Mouse (Mus musculus) G1E (cell line): Measurements from ENCODE around the gene Pkd2l1. TPM values are rescaled to one million over a fixed set of nuclear protein-coding genes. Genes with fewer than 3 reads are reported as not detected.

Experiments used
- ATAC-seq: 2 replicates; pipeline ENCODE4 v1.8.0; 2016; ENCODE audit warnings: mild to moderate bottlenecking; ENCODE audit not compliant: insufficient number of reproducible peaks, poor library complexity, low FRiP score, severe bottlenecking; ENCODE audit errors: extremely low read depth
- DNase-seq: peaks from one replicate; pipeline ENCODE4 v3.0.0; 2012; ENCODE audit warnings: low spot score
- H3K27me3 ChIP-seq: 2 replicates; pipeline ENCODE4 v1.6.1; 2012; ENCODE audit warnings: mild to moderate bottlenecking, low read length, inconsistent platforms; ENCODE audit not compliant: insufficient read depth
- H3K36me3 ChIP-seq: replicated peaks from 2 replicates; pipeline ENCODE3; 2012; ENCODE audit warnings: mild to moderate bottlenecking, inconsistent platforms
- H3K4me1 ChIP-seq: 2 replicates; pipeline ENCODE4 v1.6.1; 2012; ENCODE audit warnings: low read depth, low read length, inconsistent platforms, mixed read lengths; ENCODE audit not compliant: insufficient read depth
- H3K4me3 ChIP-seq: 2 replicates; pipeline ENCODE4 v1.5.1; 2012; ENCODE audit warnings: low read depth, mild to moderate bottlenecking, inconsistent platforms, low read length, moderate library complexity, mixed read lengths
- H3K9me3 ChIP-seq: replicated peaks from 2 replicates; pipeline ENCODE4 v1.6.1; 2012; ENCODE audit warnings: inconsistent platforms
- CTCF ChIP-seq: IDR thresholded peaks from 2 replicates; pipeline ENCODE4 v1.5.1; 2012; ENCODE audit warnings: low read depth, low read length, inconsistent platforms, mixed read lengths
- GATA1 ChIP-seq: IDR thresholded peaks from 2 replicates; pipeline ENCODE4 v1.6.1; 2012; ENCODE audit warnings: borderline replicate concordance, low read length, inconsistent platforms, mixed read lengths
- GATA2 ChIP-seq: IDR thresholded peaks from 2 replicates; pipeline ENCODE4 v1.6.1; 2012; ENCODE audit warnings: low read depth, low read length, inconsistent platforms, borderline replicate concordance
- POLR2AphosphoS5 ChIP-seq: IDR thresholded peaks from 2 replicates; pipeline ENCODE4 v1.6.1; 2012; ENCODE audit warnings: low read depth, low read length, inconsistent platforms; ENCODE audit not compliant: insufficient replicate concordance
- TAL1 ChIP-seq: conservative IDR thresholded peaks from 2 replicates; pipeline ENCODE4 v1.6.1; 2012; ENCODE audit warnings: low read depth, low read length, inconsistent platforms, mixed read lengths
- polyA plus RNA-seq: library from polyadenylated mRNA; stranded (reverse); fragments of >175 nt; gene quantifications from 2 replicates; pipeline ENCODE4 v1.2.3, GENCODE M21; 2012
- total RNA-seq, 2 experiments: library from RNA; stranded (forward) in 1 of 2; stranded (reverse) in 1 of 2; fragments of 200-1000 nt in 1 of 2; fragments of >200 nt in 1 of 2; fragmentation: Nextera tagmentation in 1 of 2; gene quantifications; 2 replicates each; pipeline ENCODE4 v1.2.3; 2014 to 2017

Gene Pkd2l1
- total and polyA plus RNA-seq, 3 experiments: not detected

DNA sequence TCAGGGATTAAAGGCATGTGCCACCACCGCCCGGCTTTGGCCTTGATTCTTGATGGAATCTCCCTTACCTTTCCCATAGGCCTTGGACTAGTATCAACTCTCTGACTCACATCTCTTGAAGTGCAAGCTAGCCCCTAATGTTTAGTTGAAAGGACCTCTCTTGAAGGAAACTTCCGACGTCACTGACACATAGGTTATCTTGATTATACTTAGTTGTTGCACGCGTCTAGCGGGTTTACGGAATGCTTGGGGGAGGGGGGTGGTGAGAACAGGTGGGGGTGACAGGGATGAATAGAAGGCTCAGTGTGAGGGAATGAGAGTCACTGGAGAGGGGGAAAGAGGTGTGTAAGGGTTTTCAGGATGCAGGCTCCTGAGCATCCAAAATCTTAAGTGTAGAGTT, 45.3 kb downstream of the Pkd2l1 start:
- no peak overlapping the region for H3K4me3 ChIP-seq
- peaks cover 32% of the 10 kb centered on the region for H3K4me1 ChIP-seq
- ATAC-seq (no peak), DNase-seq (no peak)
- H3K36me3 ChIP-seq: peaks cover 22% of the 10 kb centered on the region
- no peaks in the 10 kb centered on the region for H3K9me3 ChIP-seq
- no peak for TF ChIP-seq GATA2
- TF ChIP-seq GATA1: no peak
- TF ChIP-seq POLR2AphosphoS5: no peak
- TF ChIP-seq TAL1: no peak
- TF ChIP-seq CTCF: no peak
- peaks cover 18% of the 10 kb centered on the region for H3K27me3 ChIP-seq

DNA sequence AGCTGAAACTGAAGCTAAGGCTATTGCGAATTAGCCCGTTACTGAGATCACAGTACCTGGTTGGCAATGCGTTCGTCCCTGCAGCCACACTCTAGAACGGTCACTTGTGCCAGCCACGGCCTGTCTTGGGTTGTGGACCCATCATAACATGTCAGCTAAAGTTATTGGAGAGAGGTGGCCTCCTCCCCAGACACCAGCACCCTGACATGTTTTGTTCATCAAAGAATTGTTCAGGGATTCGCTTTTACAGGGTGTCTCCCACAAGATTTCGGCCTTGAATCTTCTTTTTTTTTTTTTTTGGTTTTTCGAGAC, 45.7 kb downstream of the Pkd2l1 start:
- H3K9me3 ChIP-seq: no peaks in the 10 kb centered on the region
- peak overlapping the region; percentile 90 for H3K4me3 ChIP-seq
- ATAC-seq (no peak), DNase-seq (no peak)
- H3K36me3 ChIP-seq: peaks cover 26% of the 10 kb centered on the region
- TF ChIP-seq TAL1: no peak
- no peak for TF ChIP-seq POLR2AphosphoS5
- TF ChIP-seq GATA2: no peak
- no peak for TF ChIP-seq CTCF
- no peak for TF ChIP-seq GATA1
- peaks cover 17% of the 10 kb centered on the region for H3K27me3 ChIP-seq
- H3K4me1 ChIP-seq: peaks cover 32% of the 10 kb centered on the region

DNA sequence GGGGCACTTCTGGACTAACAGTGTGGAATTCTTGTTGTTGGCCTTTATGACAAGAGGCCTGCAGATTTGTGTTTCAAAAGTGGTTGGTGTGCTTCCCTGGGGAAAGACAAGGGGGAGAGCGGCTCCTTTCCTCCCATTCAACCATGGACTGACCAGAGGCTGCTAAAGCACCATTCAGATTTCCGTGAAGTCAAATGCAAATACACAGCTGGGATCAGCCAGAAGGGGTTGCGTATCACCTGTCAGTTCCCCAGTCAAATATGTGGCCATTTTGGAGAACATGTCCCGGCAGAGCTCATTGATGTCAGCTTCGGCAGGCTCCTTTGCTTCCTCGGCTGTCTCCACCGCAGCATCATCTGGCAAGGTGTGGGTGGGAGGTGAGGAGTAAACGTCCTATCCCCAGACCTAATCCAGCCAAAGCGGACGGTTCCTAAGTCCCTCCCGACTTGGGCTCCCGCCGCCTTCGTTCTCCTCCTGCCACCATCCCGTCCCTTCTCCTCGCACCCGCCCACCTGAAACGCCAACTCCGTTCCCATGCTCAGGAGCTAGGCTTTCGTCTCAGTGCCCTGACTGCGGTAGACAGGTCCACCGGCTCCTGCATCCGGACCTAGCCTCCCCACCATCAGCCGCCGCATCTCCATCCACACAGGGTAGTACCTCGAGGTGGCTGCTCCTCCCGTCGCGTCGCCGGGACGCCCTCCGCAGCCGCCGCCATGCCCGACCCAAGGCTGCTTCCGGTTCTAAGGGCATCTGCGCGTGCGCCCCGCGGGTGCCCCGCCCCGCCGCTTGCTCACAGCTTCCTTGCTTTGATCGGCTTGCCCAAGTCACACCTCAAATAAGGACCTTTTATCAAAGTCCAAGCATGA, 46.3 kb downstream of the Pkd2l1 start, which contains the start of gene Bloc1s2:
TSS of gene Bloc1s2 (minus strand) at position 745 of the 866 bp plus-strand sequence.
- Histone ChIP-seq H3K4me1 (peaks cover 32% of the 10 kb centered on the region), H3K27me3 (peaks cover 12% of the 10 kb centered on the region), H3K36me3 (peaks cover 32% of the 10 kb centered on the region), H3K4me3 (peak within 1 kb of the TSS; percentile 90), H3K9me3 (no peaks in the 10 kb centered on the region)
- TF ChIP-seq GATA2: no peak
- TF ChIP-seq TAL1: no peak
- no peak for TF ChIP-seq POLR2AphosphoS5
- no peak for TF ChIP-seq GATA1
- TF ChIP-seq CTCF: no peak
- DNase-seq (peak; percentile 76), ATAC-seq (no peak; the same call in 1 of the 2 replicates)

DNA sequence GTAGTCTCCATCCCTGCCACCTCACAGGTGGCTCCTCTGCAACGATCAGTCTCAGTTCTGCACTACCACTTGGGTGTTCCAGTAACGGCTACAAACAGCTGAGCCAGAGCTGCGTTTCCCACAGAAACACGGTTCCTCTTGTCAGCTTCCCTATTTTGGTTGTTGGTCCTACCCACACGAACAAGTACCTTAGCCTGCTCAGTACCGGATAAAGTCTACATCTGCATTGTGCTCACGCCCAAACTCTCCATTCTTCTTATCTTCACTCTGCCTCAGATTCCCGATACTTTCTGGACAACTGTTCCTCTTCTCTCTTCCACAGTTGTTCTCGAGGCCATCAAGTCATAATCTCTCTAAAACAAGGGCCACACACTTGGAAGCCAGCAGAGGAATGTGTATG, 47.9 kb downstream of the Pkd2l1 start:
- Histone ChIP-seq H3K9me3 (no peaks in the 10 kb centered on the region), H3K4me3 (peak overlapping the region; percentile 90; the same call in 1 of the 2 replicates), H3K27me3 (peaks cover 3% of the 10 kb centered on the region; the same call in 1 of the 2 replicates), H3K36me3 (peaks cover 44% of the 10 kb centered on the region), H3K4me1 (peaks cover 32% of the 10 kb centered on the region)
- DNase-seq (peak; percentile 20), ATAC-seq (peak; percentile 75)
- TF ChIP-seq TAL1 (no peak), GATA1 (no peak), CTCF (no peak), POLR2AphosphoS5 (no peak), GATA2 (no peak)

DNA sequence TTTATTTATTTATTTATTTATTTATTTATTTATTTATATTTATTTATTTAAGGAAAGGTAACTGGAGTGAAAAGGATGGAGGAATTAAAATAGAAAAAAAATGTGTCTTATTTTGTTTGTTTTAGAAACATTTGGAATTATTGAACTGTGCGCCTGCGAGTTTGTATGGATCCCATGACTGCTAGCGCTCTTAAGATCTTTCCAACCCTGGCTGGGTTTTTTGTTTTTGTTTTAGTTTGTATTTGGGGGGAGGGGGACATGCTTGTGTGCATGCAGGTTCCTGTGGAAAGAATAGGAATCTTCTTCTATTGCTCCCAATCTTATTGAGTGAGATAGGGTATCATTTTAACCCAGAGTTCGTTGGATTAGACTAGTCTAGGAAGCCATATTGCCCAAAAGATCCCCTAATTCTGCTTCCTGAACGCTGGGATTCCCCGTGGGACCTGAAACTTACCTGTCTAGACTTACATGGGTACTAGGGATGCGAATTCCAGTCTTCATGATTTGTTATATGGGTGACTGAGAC, 56.2 kb downstream of the Pkd2l1 start:
- Histone ChIP-seq H3K4me3 (no peak overlapping the region; the same call in 1 of the 2 replicates), H3K9me3 (no peaks in the 10 kb centered on the region), H3K27me3 (no peaks in the 10 kb centered on the region), H3K36me3 (peaks cover 60% of the 10 kb centered on the region), H3K4me1 (peaks cover 26% of the 10 kb centered on the region)
- TF ChIP-seq POLR2AphosphoS5 (no peak), GATA1 (no peak), GATA2 (no peak), TAL1 (no peak), CTCF (no peak)
- ATAC-seq: no peak
- DNase-seq: no peak

DNA sequence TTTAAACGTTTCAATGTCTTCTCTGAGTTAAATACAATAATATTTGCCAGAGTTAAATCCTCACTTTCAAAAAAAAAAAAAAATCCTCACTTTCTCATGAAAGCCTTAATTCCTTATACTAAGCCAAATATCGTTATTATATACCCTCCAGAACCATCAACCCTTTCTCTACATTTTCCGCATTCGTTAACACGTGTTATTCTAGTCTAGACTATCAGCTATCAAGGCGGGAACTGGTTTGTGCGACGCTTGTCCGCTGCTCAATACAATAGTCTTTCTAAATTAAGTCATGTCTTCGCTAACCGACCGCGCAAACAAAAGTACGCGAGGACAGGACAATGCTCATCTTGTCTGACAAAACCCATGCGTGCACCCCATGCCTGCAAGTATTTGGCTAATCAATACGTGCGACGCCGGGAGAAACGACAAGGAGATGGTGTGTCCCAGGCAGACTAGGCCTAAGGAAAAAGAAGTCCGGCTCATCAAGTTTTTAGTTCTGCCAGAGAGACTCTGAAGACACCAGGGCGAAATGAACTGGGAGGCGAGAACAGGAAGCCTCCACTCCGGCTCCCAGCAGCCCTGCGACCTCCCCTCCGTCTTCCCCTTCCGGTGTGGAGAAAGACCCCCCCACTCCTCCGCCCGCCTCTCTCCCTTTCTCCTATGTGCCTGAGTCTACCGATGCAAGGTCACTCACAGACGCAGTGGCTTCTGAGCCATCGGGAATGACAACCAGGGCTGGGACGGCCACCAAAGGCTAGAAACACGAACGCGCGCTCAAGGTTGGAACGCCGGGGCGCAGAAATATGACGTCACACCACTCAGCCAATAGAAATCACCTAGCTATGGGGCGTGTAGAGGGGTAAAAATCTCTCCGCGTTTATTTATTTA, 56.9 kb downstream of the Pkd2l1 start, which contains the start of gene Cwf19l1:
TSS of gene Cwf19l1 (minus strand) at position 805 of the 888 bp plus-strand sequence.
- Histone ChIP-seq H3K4me1 (peaks cover 26% of the 10 kb centered on the region), H3K4me3 (peak within 1 kb of the TSS; percentile 71), H3K9me3 (no peaks in the 10 kb centered on the region), H3K36me3 (peaks cover 63% of the 10 kb centered on the region), H3K27me3 (no peaks in the 10 kb centered on the region)
- ATAC-seq (peak; percentile 40; the same call in 1 of the 2 replicates), DNase-seq (peak; percentile 60)
- TF ChIP-seq GATA1 (no peak), TAL1 (no peak), GATA2 (no peak), CTCF (no peak), POLR2AphosphoS5 (no peak)
